Mouse (Mus musculus) heart, embryonic 10.5 days (tissue): ENCODE data around the gene Tshz2. TPM values are rescaled to one million over a fixed set of nuclear protein-coding genes. Genes with fewer than 3 reads are reported as not detected.

ENCODE experiments used
- DNase-seq: peaks from one replicate; pipeline ENCODE4 v3.0.0-alpha.2; 2017; ENCODE audit warnings: low spot score
- H3K27ac ChIP-seq: fragments of 300-500 bp; sonication (generic); 2 replicates; pipeline ENCODE4 v1.5.1; 2016; ENCODE audit warnings: mild to moderate bottlenecking
- H3K27me3 ChIP-seq: fragments of 300-500 bp; sonication (generic); 2 replicates; pipeline ENCODE4 v1.6.1; 2016; ENCODE audit warnings: mild to moderate bottlenecking; ENCODE audit not compliant: poor library complexity, insufficient read depth, severe bottlenecking
- H3K36me3 ChIP-seq: fragments of 300-500 bp; sonication (generic); 2 replicates; pipeline ENCODE4 v1.6.1; 2016; ENCODE audit warnings: mild to moderate bottlenecking, moderate library complexity
- H3K4me1 ChIP-seq: fragments of 300-500 bp; sonication (generic); 2 replicates; pipeline ENCODE4 v1.6.1; 2016; ENCODE audit warnings: mild to moderate bottlenecking
- H3K4me3 ChIP-seq: fragments of 300-500 bp; sonication (generic); 2 replicates; pipeline ENCODE4 v1.5.1; 2016; ENCODE audit warnings: mild to moderate bottlenecking, moderate library complexity
- H3K9me3 ChIP-seq: fragments of 300-500 bp; sonication (generic); 2 replicates; pipeline ENCODE4 v1.6.1; 2016; ENCODE audit warnings: mild to moderate bottlenecking, moderate library complexity
- WGBS: fragments of 180-500 bp; shearing (Covaris S2); methylation state at CpG from one replicate; pipeline ENCODE4 v1.1.7; 2016; 5-methylcytosine and 5-hydroxymethylcytosine counted together
- polyA plus RNA-seq: library from polyadenylated mRNA; unstranded; fragments of >200 nt; fragmentation: Nextera tagmentation; extraction: Ambion mirVana; gene quantifications from 2 replicates; pipeline ENCODE4 v1.2.1, GENCODE M21; 2016

The Tshz2 gene
- polyA plus RNA-seq, 1 experiment from 2014 or later: 5.7 TPM

DNA sequence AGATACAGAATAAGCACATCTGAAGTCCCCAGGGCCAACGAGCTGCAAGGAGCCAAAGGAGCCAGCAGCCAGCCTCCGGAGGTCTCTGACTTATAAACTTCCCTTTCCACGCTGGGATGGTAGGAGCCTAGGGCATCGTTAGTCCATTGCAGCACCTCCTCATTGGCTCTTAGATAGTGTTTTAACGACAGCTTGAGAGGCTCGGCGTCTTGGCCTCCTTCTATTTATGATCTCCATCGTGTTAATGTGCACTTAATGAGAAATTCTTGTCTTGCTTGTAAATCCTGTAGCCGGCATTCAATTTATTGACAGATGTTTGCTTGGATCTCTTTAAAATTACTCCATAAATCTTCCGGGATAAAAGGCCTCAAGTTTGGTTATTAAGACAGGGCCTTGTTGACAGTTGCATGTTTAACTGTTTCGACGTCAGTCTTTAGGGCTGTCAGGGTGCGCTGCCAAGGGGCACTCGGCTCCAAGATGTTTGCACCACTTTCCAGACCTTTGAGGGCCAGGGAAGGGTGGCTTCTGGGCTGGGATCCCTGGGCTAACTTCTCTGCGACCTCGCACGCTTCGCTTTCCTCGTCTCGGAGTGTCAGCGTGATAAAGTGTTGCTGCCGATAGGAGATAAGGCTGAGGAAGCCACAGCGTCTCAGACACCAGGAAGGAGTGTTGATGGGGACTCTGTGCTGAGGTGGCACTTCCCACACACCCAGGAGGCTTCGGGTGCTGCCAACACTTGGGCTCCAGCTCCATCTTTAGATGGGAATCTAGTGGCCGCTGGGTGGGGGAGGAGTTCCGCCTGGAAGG lies 150.3 kb downstream of the Tshz2 start:
- no peak for DNase-seq
- peaks cover 48% of the 10 kb centered on the region for H3K4me1 ChIP-seq
- no peaks in the 10 kb centered on the region for H3K9me3 ChIP-seq
- H3K36me3 ChIP-seq: no peaks in the 10 kb centered on the region
- H3K27me3 ChIP-seq: peaks cover 9% of the 10 kb centered on the region; the same call in 1 of the 2 replicates
- WGBS: 35% methylated on average over 26 of the region's 26 CpGs
- peak overlapping the region; percentile 33; the same call in 1 of the 2 replicates for H3K4me3 ChIP-seq
- H3K27ac ChIP-seq: no peak overlapping the region

- H3K27me3 ChIP-seq: peaks cover 9% of the 10 kb centered on the region; the same call in 1 of the 2 replicates
- no peaks in the 10 kb centered on the region for H3K9me3 ChIP-seq
- H3K36me3 ChIP-seq: no peaks in the 10 kb centered on the region
- H3K27ac ChIP-seq: no peak overlapping the region
- H3K4me1 ChIP-seq: peaks cover 45% of the 10 kb centered on the region
- no peak for DNase-seq
- H3K4me3 ChIP-seq: peak overlapping the region; percentile 33; the same call in 1 of the 2 replicates
- WGBS: 24% methylated on average over 2 of the region's 2 CpGs
Measured at GRCm38 (mm10) chr2:169783681-169784033, 150.8 kb downstream of the Tshz2 start.

GRCm38 (mm10) chr2:169787381-169787780 lies 154.6 kb downstream of the Tshz2 start:
- Histone ChIP-seq H3K4me3 (no peak overlapping the region), H3K27ac (no peak overlapping the region)
- 74% methylated on average over 5 of the region's 5 CpGs for WGBS

DNA sequence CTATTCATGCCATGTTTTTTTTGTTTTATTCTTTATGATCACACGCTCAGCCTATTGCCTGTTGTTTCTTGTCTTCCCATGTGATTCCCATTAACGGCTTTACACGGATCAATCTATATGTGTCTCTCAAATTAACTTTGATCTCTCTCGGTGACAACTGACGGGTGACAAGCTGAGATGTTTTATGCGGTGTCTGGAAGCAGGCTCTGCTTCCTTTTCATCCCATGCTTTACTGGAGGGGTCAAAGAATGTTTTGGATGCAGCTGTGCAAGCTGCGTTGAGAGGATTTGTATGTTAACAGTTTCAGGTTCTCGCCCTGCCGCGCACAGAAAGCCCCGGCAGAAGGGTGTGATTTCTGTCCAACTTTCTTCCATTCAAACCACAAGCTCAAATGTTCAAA lies 155.1 kb downstream of the Tshz2 start:
- 60% methylated on average over 11 of the region's 11 CpGs for WGBS

More at GRCm38 (mm10) chr2:169787381-169787780, 154.6 kb downstream of the Tshz2 start:
- DNase-seq: no peak
- Histone ChIP-seq H3K36me3 (no peaks in the 10 kb centered on the region), H3K27me3 (peaks cover 2% of the 10 kb centered on the region; the same call in 1 of the 2 replicates), H3K9me3 (no peaks in the 10 kb centered on the region), H3K4me1 (peaks cover 47% of the 10 kb centered on the region)

DNA sequence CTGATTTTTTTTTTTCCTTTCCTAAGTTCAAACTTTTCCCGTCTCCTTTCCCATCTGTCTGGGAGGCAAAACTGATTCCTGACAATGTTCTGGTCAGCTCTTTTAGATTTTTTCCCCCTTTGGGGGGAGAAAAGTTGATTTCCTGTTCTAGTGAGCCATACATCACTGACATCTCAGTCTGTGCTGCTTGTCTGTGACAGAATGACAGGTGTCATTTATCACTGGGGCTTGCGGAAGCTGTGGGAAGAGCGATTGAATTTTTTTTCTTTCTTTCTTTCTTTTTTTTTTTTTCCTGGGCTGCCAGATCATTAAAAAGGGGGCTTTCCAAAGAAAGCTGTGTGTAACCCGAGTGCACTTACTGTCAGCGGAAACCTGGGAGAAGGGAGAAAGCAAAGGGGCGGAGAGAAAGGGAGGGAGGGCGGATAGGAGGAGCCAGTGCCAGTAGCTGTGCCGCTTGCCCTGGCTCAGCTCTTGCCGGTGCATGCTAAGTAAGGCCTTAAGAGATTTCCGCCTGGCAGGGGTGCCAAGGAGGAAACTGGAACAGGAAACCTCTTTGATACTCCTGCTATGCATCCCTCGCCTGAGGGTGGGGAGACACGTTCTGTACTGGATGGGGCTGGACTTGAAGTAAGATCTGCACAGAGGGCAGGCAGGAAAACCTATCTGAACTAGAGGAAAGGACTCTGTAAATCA lies 157.8 kb downstream of the Tshz2 start:
- H3K36me3 ChIP-seq: no peaks in the 10 kb centered on the region
- peaks cover 33% of the 10 kb centered on the region for H3K4me1 ChIP-seq
- H3K9me3 ChIP-seq: no peaks in the 10 kb centered on the region
- H3K27me3 ChIP-seq: peaks cover 8% of the 10 kb centered on the region
- peak overlapping the region; percentile 79 for H3K27ac ChIP-seq
- DNase-seq: peak; percentile 88
- 4% methylated on average over 12 of the region's 12 CpGs for WGBS
- H3K4me3 ChIP-seq: peak overlapping the region; percentile 48

More for the DNA sequence above, 155.1 kb downstream of the Tshz2 start:
- no peak for DNase-seq
- H3K27ac ChIP-seq: no peak overlapping the region
- H3K36me3 ChIP-seq: no peaks in the 10 kb centered on the region
- H3K27me3 ChIP-seq: peaks cover 3% of the 10 kb centered on the region; the same call in 1 of the 2 replicates
- peaks cover 47% of the 10 kb centered on the region for H3K4me1 ChIP-seq
- no peak overlapping the region for H3K4me3 ChIP-seq
- no peaks in the 10 kb centered on the region for H3K9me3 ChIP-seq

GRCm38 (mm10) chr2:169792706-169793105 lies 159.9 kb downstream of the Tshz2 start:
- Histone ChIP-seq H3K27ac (0 out of 2 replicates have a peak overlapping the region, but pooled peaks have one; percentile 47), H3K9me3 (no peaks in the 10 kb centered on the region), H3K36me3 (no peaks in the 10 kb centered on the region), H3K4me3 (no peak overlapping the region), H3K4me1 (peaks cover 29% of the 10 kb centered on the region), H3K27me3 (peaks cover 8% of the 10 kb centered on the region)
- 54% methylated on average over 3 of the region's 3 CpGs for WGBS
- no peak for DNase-seq

DNA sequence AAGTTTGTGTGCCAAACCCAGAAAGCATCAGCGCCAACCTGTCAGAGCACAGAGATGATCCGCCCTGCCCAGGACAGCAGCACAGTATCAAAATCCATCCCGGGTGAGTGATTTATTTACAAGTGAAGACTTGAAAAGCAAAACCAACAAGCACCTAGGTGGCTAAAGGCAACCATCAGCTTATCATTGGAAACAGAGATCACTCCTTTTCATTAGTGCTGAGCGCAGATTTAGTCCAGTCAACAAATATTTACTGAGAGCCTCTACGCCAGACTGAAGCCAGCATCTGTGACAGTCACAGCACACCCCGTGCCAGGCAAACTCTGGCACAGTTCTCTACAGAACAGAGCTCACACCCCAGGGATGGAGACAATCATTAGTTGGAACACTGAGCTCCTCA lies 169.4 kb downstream of the Tshz2 start:
- Histone ChIP-seq H3K4me1 (peaks cover 4% of the 10 kb centered on the region), H3K4me3 (no peak overlapping the region), H3K27ac (no peak overlapping the region), H3K27me3 (no peaks in the 10 kb centered on the region), H3K9me3 (no peaks in the 10 kb centered on the region), H3K36me3 (peaks cover 4% of the 10 kb centered on the region; the same call in 1 of the 2 replicates)
- WGBS: 88% methylated on average over 6 of the region's 6 CpGs
- DNase-seq: no peak

- no peaks in the 10 kb centered on the region for H3K27me3 ChIP-seq
- H3K4me1 ChIP-seq: peaks cover 8% of the 10 kb centered on the region
- no peak overlapping the region for H3K4me3 ChIP-seq
- no peaks in the 10 kb centered on the region for H3K9me3 ChIP-seq
- WGBS: 47% methylated on average over 5 of the region's 5 CpGs
- no peak for DNase-seq
- peaks cover 4% of the 10 kb centered on the region; the same call in 1 of the 2 replicates for H3K36me3 ChIP-seq
- H3K27ac ChIP-seq: no peak overlapping the region
Measured at GRCm38 (mm10) chr2:169804380-169804779, 171.6 kb downstream of the Tshz2 start.

DNA sequence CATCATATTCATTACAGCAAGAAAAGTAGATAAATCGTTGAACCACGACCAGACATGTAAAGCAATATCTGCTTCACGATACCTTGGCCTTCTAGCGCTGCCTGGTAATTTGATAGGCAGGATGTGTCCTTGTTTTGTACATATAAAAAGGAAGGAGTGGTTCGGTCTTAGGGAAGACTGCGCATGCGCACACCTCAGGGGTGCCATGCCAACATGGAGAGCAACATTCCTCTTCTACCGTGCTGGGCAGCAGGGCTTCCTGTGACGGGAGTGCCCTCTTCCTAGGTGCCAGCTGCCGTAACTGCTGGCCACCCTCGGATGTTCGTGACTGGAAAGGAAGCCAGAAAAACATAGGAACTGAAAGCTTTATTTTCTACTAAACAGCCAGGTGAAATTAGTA lies 172.7 kb downstream of the Tshz2 start:
- DNase-seq: no peak
- 89% methylated on average over 12 of the region's 12 CpGs for WGBS
- peaks cover 4% of the 10 kb centered on the region; the same call in 1 of the 2 replicates for H3K36me3 ChIP-seq

GRCm38 (mm10) chr2:169811589-169811988 lies 178.8 kb downstream of the Tshz2 start:
- DNase-seq: no peak
- 87% methylated on average over 5 of the region's 5 CpGs for WGBS

More for the DNA sequence above, 172.7 kb downstream of the Tshz2 start:
- Histone ChIP-seq H3K4me1 (peaks cover 9% of the 10 kb centered on the region), H3K4me3 (no peak overlapping the region), H3K9me3 (no peaks in the 10 kb centered on the region), H3K27me3 (no peaks in the 10 kb centered on the region), H3K27ac (no peak overlapping the region)

DNA sequence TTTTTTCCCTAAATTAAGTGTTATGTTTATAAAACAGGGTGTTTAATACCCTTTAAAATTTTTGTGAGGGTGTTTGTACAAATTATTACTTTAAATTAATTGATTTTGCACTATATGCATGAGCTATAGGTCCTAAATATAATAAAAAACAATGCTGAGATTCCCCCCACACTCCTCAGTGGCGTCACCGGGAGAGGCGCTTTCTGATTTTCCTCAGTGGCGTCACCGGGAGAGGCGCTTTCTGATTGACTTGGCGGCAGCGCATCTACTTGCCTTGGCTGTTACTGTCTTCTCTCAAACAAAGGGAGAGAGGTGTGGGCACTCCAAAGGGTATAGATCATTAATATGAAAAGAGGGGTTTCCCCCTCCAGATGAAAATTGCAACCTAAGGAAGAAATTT lies 179.2 kb downstream of the Tshz2 start:
- no peak overlapping the region for H3K4me3 ChIP-seq
- no peak overlapping the region for H3K27ac ChIP-seq
- no peaks in the 10 kb centered on the region for H3K9me3 ChIP-seq
- no peak for DNase-seq
- H3K4me1 ChIP-seq: peaks cover 9% of the 10 kb centered on the region
- H3K36me3 ChIP-seq: no peaks in the 10 kb centered on the region
- 88% methylated on average over 8 of the region's 8 CpGs for WGBS
- no peaks in the 10 kb centered on the region for H3K27me3 ChIP-seq

More at GRCm38 (mm10) chr2:169811589-169811988, 178.8 kb downstream of the Tshz2 start:
- Histone ChIP-seq H3K27ac (no peak overlapping the region), H3K36me3 (no peaks in the 10 kb centered on the region), H3K4me1 (peaks cover 9% of the 10 kb centered on the region), H3K9me3 (no peaks in the 10 kb centered on the region), H3K27me3 (no peaks in the 10 kb centered on the region), H3K4me3 (no peak overlapping the region)

- DNase-seq: no peak
Measured at GRCm38 (mm10) chr2:169812940-169813339, 180.1 kb downstream of the Tshz2 start.

GRCm38 (mm10) chr2:169814351-169814750 lies 181.5 kb downstream of the Tshz2 start:
- no peak overlapping the region for H3K27ac ChIP-seq
- no peaks in the 10 kb centered on the region for H3K36me3 ChIP-seq
- WGBS: 78% methylated on average over 3 of the region's 3 CpGs
- H3K4me1 ChIP-seq: peaks cover 5% of the 10 kb centered on the region; the same call in 1 of the 2 replicates
- no peaks in the 10 kb centered on the region for H3K9me3 ChIP-seq
- no peak overlapping the region for H3K4me3 ChIP-seq
- H3K27me3 ChIP-seq: peaks cover 5% of the 10 kb centered on the region; the same call in 1 of the 2 replicates
- no peak for DNase-seq

More at GRCm38 (mm10) chr2:169812940-169813339, 180.1 kb downstream of the Tshz2 start:
- Histone ChIP-seq H3K27me3 (peaks cover 3% of the 10 kb centered on the region; the same call in 1 of the 2 replicates), H3K4me1 (peaks cover 9% of the 10 kb centered on the region), H3K9me3 (no peaks in the 10 kb centered on the region), H3K27ac (no peak overlapping the region), H3K36me3 (no peaks in the 10 kb centered on the region), H3K4me3 (no peak overlapping the region)
- WGBS: 86% methylated on average over 7 of the region's 7 CpGs
